Mouse (Mus musculus) MEL (cell line): ENCODE measurements around the gene Faap24. TPM values are rescaled to one million over a fixed set of nuclear protein-coding genes. Genes with fewer than 3 reads are reported as not detected.
A peak's percentile ranks its signal among the peaks of the same experiment; 100 is the strongest.

Experiments
- DNase-seq: peaks from one replicate; pipeline ENCODE4 v3.0.0; 2011; ENCODE audit warnings: low read depth, low spot score
- H3K27ac ChIP-seq: 2 replicates; pipeline ENCODE4 v1.5.1; 2012; ENCODE audit warnings: low read depth, mild to moderate bottlenecking, control low read depth, low read length, moderate library complexity; ENCODE audit not compliant: control insufficient read depth
- H3K27me3 ChIP-seq, 2 experiments: fragments of 150-350 bp in 1 of 2; sonication (generic) in 1 of 2; 2 replicates each; pipeline ENCODE4 v1.6.1; 2012; ENCODE audit warnings: low read length in 2 of 2, mild to moderate bottlenecking in 2 of 2, improper control_type of control experiment in 1 of 2, moderate library complexity in 1 of 2; ENCODE audit not compliant: insufficient read depth in 2 of 2, control insufficient read depth in 1 of 2
- H3K36me3 ChIP-seq, 2 experiments: 2 replicates each; pipeline ENCODE4 v1.6.1; 2012 to 2014; ENCODE audit warnings: low read length in 2 of 2, improper control_type of control experiment in 1 of 2, inconsistent platforms in 1 of 2, mild to moderate bottlenecking in 1 of 2; ENCODE audit not compliant: insufficient read depth in 2 of 2, control insufficient read depth in 1 of 2
- H3K4me1 ChIP-seq, 2 experiments: fragments of 150-350 bp in 1 of 2; sonication (generic) in 1 of 2; 2 replicates each; pipeline ENCODE4 v1.6.1; 2012; ENCODE audit warnings: low read length in 2 of 2, improper control_type of control experiment in 1 of 2, mild to moderate bottlenecking in 1 of 2; ENCODE audit not compliant: insufficient read depth in 2 of 2, control insufficient read depth in 1 of 2
- H3K4me3 ChIP-seq, 2 experiments: fragments of 150-350 bp in 1 of 2; sonication (generic) in 1 of 2; 2 replicates each; pipeline ENCODE4 v1.5.1; 2012; ENCODE audit warnings: low read depth in 2 of 2, low read length in 2 of 2, mild to moderate bottlenecking in 2 of 2, moderate library complexity in 2 of 2, control low read depth in 1 of 2, improper control_type of control experiment in 1 of 2; ENCODE audit not compliant: control insufficient read depth in 1 of 2, insufficient read depth in 1 of 2
- H3K79me2 ChIP-seq: 2 replicates; pipeline ENCODE4 v1.6.1; 2012; ENCODE audit warnings: mild to moderate bottlenecking, low read length, moderate library complexity; ENCODE audit not compliant: control insufficient read depth, poor library complexity, insufficient read depth
- H3K9ac ChIP-seq: 2 replicates; pipeline ENCODE4 v1.6.1; 2012; ENCODE audit warnings: low read depth, mild to moderate bottlenecking, control low read depth, low read length, moderate library complexity; ENCODE audit not compliant: control insufficient read depth, poor library complexity, severe bottlenecking
- H3K9me3 ChIP-seq: fragments of 150-350 bp; sonication (generic); replicated peaks from 2 replicates; pipeline ENCODE4 v1.6.1; 2012; ENCODE audit warnings: mild to moderate bottlenecking, low read length, improper control_type of control experiment, moderate library complexity; ENCODE audit not compliant: insufficient read depth
- BHLHE40 ChIP-seq: IDR thresholded peaks from 2 replicates; pipeline ENCODE4 v1.6.1; 2012; ENCODE audit warnings: low read depth, mild to moderate bottlenecking, inconsistent platforms, low read length, improper control_type of control experiment, borderline replicate concordance
- CHD1 ChIP-seq: IDR thresholded peaks from 2 replicates; pipeline ENCODE4 v1.6.1; 2012; ENCODE audit warnings: low read depth, mild to moderate bottlenecking, inconsistent platforms, low read length, improper control_type of control experiment
- EP300 ChIP-seq, 2 experiments: IDR thresholded peaks; 2 replicates each; pipeline ENCODE4 v1.6.1; 2011; ENCODE audit warnings: improper control_type of control experiment in 2 of 2, low read length in 2 of 2, low read depth in 1 of 2, mild to moderate bottlenecking in 1 of 2
- GABPA ChIP-seq: IDR thresholded peaks from 2 replicates; pipeline ENCODE4 v1.6.1; 2012; ENCODE audit warnings: low read depth, mild to moderate bottlenecking, inconsistent platforms, low read length, improper control_type of control experiment, moderate library complexity
- KAT2A ChIP-seq: conservative IDR thresholded peaks from 2 replicates; pipeline ENCODE4 v1.6.1; 2012; ENCODE audit warnings: low read depth, low read length, improper control_type of control experiment, inconsistent platforms
- MAX ChIP-seq: IDR thresholded peaks from 2 replicates; pipeline ENCODE4 v1.6.1; 2011; ENCODE audit warnings: low read length, improper control_type of control experiment
- MXI1 ChIP-seq: IDR thresholded peaks from 2 replicates; pipeline ENCODE4 v1.6.1; 2011; ENCODE audit warnings: mild to moderate bottlenecking, low read depth, low read length, improper control_type of control experiment
- MYC ChIP-seq: IDR thresholded peaks from 2 replicates; pipeline ENCODE4 v1.6.1; 2011; ENCODE audit warnings: low read depth, mild to moderate bottlenecking, low read length, improper control_type of control experiment, moderate library complexity
- NELFE ChIP-seq: IDR thresholded peaks from 2 replicates; pipeline ENCODE4 v1.6.1; 2011; ENCODE audit warnings: low read depth, low read length, improper control_type of control experiment
- POLR2AphosphoS2 ChIP-seq: IDR thresholded peaks from 2 replicates; pipeline ENCODE4 v1.6.1; 2011; ENCODE audit warnings: low read length, improper control_type of control experiment
- RAD21 ChIP-seq: IDR thresholded peaks from 2 replicates; pipeline ENCODE4 v1.6.1; 2011; ENCODE audit warnings: mild to moderate bottlenecking, low read depth, low read length, improper control_type of control experiment
- RCOR1 ChIP-seq: IDR thresholded peaks from 2 replicates; pipeline ENCODE4 v1.6.1; 2012; ENCODE audit warnings: low read depth, mild to moderate bottlenecking, inconsistent platforms, low read length, improper control_type of control experiment
- SIN3A ChIP-seq: IDR thresholded peaks from 2 replicates; pipeline ENCODE4 v1.6.1; 2012; ENCODE audit warnings: low read length, improper control_type of control experiment, inconsistent platforms
- TAL1 ChIP-seq: IDR thresholded peaks from 2 replicates; pipeline ENCODE4 v1.6.1; 2012; ENCODE audit warnings: mild to moderate bottlenecking, inconsistent platforms, low read length, moderate library complexity, mixed read lengths
- TCF12 ChIP-seq: IDR thresholded peaks from 2 replicates; pipeline ENCODE4 v1.6.1; 2014; ENCODE audit warnings: low read depth, mild to moderate bottlenecking, inconsistent platforms, low read length, improper control_type of control experiment, moderate library complexity
- UBTF ChIP-seq: IDR thresholded peaks from 2 replicates; pipeline ENCODE4 v1.6.1; 2012; ENCODE audit warnings: low read depth, mild to moderate bottlenecking, inconsistent platforms, low read length, improper control_type of control experiment, moderate library complexity, borderline replicate concordance; ENCODE audit not compliant: insufficient read depth
- USF1 ChIP-seq: IDR thresholded peaks from 2 replicates; pipeline ENCODE4 v1.6.1; 2014; ENCODE audit warnings: low read depth, mild to moderate bottlenecking, inconsistent platforms, low read length, improper control_type of control experiment, moderate library complexity
- ZKSCAN1 ChIP-seq: IDR thresholded peaks from 2 replicates; pipeline ENCODE4 v1.6.1; 2012; ENCODE audit warnings: low read depth, mild to moderate bottlenecking, inconsistent platforms, low read length, improper control_type of control experiment, moderate library complexity
- ZMIZ1 ChIP-seq: IDR thresholded peaks from 2 replicates; pipeline ENCODE4 v1.6.1; 2012; ENCODE audit warnings: low read depth, mild to moderate bottlenecking, inconsistent platforms, low read length, improper control_type of control experiment, moderate library complexity
- ZNF384 ChIP-seq: IDR thresholded peaks from 2 replicates; pipeline ENCODE4 v1.6.1; 2012; ENCODE audit warnings: low read depth, mild to moderate bottlenecking, inconsistent platforms, low read length, improper control_type of control experiment
- polyA plus RNA-seq, 2 experiments: library from polyadenylated mRNA; stranded (reverse) in 1 of 2; unstranded in 1 of 2; fragments of >175 nt in 1 of 2; fragments of >200 nt in 1 of 2; gene quantifications; 2 replicates each; pipeline versions ENCODE4 v1.2.1 to v1.2.4; 2012; ENCODE audit warnings: low replicate concordance in 2 of 2, low read depth in 1 of 2; ENCODE audit not compliant: insufficient read length in 2 of 2, insufficient read depth in 1 of 2, missing spikeins in 1 of 2
- total RNA-seq: library from RNA; depleted of rRNA; stranded (reverse); fragments of 300-350 nt; gene quantifications from 2 replicates; pipeline ENCODE4 v1.2.3, GENCODE M21; 2012; rRNA removed

Gene Faap24
- total and polyA plus RNA-seq, 3 experiments = 15.3 to 26.7 TPM; not detected in 1

DNA sequence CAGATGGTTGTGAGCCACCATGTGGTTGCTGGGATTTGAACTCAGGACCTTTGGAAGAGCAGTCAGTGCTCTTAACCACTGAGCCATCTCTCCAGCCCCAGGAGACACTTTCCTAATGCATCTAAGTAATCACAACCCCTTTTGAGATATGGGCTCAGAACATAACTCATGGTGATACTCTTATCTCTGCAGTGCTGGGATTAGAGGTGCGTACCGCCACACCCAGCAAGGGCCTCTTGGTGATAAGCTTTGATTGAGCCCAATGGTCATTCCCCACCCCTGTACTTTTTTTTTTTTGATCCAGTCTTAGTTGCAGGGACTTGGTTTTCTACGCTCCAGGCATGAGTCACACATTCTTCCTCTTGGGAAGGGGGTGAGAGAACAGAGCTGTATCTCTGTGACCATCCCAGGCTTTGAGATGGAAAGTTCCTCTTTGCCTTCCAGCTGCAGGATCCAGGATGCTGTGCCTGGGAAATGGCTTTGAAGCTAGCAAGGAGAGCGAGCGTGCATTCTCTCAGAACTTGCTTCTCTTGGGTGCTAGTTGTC, 51.8 kb downstream of the Faap24 start:
- no peaks in the 10 kb centered on the region for H3K4me1 ChIP-seq
- no peaks in the 10 kb centered on the region for H3K79me2 ChIP-seq
- no peak overlapping the region for H3K4me3 ChIP-seq
- no peak for DNase-seq
- H3K9me3 ChIP-seq = no peaks in the 10 kb centered on the region
- H3K36me3 ChIP-seq = no peaks in the 10 kb centered on the region
- H3K27ac ChIP-seq = no peak overlapping the region
- H3K9ac ChIP-seq = no peak overlapping the region
- TF ChIP-seq MAX (no peak), RCOR1 (peak; percentile 67; the same call in 1 of the 2 replicates), MYC (no peak)
- no peaks in the 10 kb centered on the region for H3K27me3 ChIP-seq

DNA sequence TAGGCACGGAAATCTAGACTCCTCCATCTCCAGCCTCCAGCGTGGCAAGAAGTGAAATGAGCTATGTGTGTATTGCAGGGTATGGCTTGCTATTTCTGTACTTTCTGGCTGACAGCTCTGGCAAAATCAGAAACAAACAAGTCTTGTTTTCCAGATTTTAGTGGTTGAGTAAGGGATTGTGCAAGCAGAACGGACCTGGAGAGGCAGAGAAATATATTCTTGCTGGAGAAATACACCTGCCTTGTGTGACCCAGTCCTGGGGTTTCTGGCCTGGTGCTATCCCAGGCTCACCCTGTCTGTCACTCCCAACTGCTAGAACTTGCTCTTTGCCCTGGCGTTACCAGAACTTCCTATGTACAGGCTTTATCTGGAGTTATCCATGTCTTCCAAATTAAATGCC, 54.1 kb downstream of the Faap24 start:
- H3K27ac ChIP-seq = no peak overlapping the region
- H3K9ac ChIP-seq = no peak overlapping the region
- H3K9me3 ChIP-seq = no peaks in the 10 kb centered on the region
- no peak overlapping the region for H3K4me3 ChIP-seq
- H3K27me3 ChIP-seq = no peaks in the 10 kb centered on the region
- H3K36me3 ChIP-seq = no peaks in the 10 kb centered on the region
- DNase-seq = no peak
- TF ChIP-seq TAL1 = no peak
- TF ChIP-seq EP300 (IDR thresholded peaks at IDR 0.05; ENCODE audit: low read depth in 1 of 2, low read length in 2 of 2) = no peak
- TF ChIP-seq MYC = no peak
- TF ChIP-seq KAT2A = no peak
- TF ChIP-seq SIN3A = no peak
- no peak for TF ChIP-seq ZMIZ1
- no peak for TF ChIP-seq ZNF384
- no peak for TF ChIP-seq BHLHE40
- TF ChIP-seq POLR2AphosphoS2 = no peak
- no peak for TF ChIP-seq GABPA
- no peak for TF ChIP-seq MXI1
- no peak for TF ChIP-seq USF1
- no peak for TF ChIP-seq CHD1
- no peak for TF ChIP-seq UBTF
- no peak for TF ChIP-seq RAD21
- no peak for TF ChIP-seq TCF12
- no peak for TF ChIP-seq ZKSCAN1
- no peak for TF ChIP-seq NELFE
- no peaks in the 10 kb centered on the region for H3K79me2 ChIP-seq
- no peaks in the 10 kb centered on the region for H3K4me1 ChIP-seq

Other genes starting within 250 kb of the Faap24 start
- not detected in 2 replicates for gene Slc7a10, start 210.5 kb downstream of the Faap24 start, total RNA-seq
- gene Slc7a10, start 210.5 kb downstream of the Faap24 start, polyA plus RNA-seq = not detected
- gene Lrp3, start 181.3 kb downstream of the Faap24 start, total RNA-seq = not detected in 2 replicates
- gene Lrp3, start 181.3 kb downstream of the Faap24 start, polyA plus RNA-seq = not detected
- 7.9 and 8.5 TPM in 2 replicates for gene Gpatch1, start 78.4 kb downstream of the Faap24 start, total RNA-seq
- 10 to 100 TPM in 1 of 2 experiments, not detected in 1; 13.4 TPM for gene Gpatch1, start 78.4 kb downstream of the Faap24 start, polyA plus RNA-seq
- gene Rhpn2, start 62.7 kb downstream of the Faap24 start, total RNA-seq = 0.46 and 0.58 TPM in 2 replicates
- 1 to 10 TPM in 1 of 2 experiments, not detected in 1; 1.2 TPM for gene Rhpn2, start 62.7 kb downstream of the Faap24 start, polyA plus RNA-seq
- gene Cep89, start 199 bp upstream of the Faap24 start, total RNA-seq = 13.1 and 15.8 TPM in 2 replicates
- 10 to 100 TPM in 1 of 2 experiments, not detected in 1; 44.5 TPM for gene Cep89, start 199 bp upstream of the Faap24 start, polyA plus RNA-seq
- not detected in 2 replicates for gene Slc7a9, start 52.0 kb upstream of the Faap24 start, total RNA-seq
- not detected for gene Slc7a9, start 52.0 kb upstream of the Faap24 start, polyA plus RNA-seq
- gene Tdrd12, start 140.9 kb upstream of the Faap24 start, total RNA-seq = 0.26 and 0.50 TPM in 2 replicates
- gene Tdrd12, start 140.9 kb upstream of the Faap24 start, polyA plus RNA-seq = under 1 TPM in 1 of 2 experiments, not detected in 1; 0.25 TPM
- 83.2 and 89.1 TPM in 2 replicates for gene Nudt19, start 159.5 kb upstream of the Faap24 start, total RNA-seq
- 100 to 1,000 TPM in 1 of 2 experiments, 10 to 100 TPM in 1; 67.6 to 631 TPM for gene Nudt19, start 159.5 kb upstream of the Faap24 start, polyA plus RNA-seq
- gene Rgs9bp, start 188.7 kb upstream of the Faap24 start, total RNA-seq = 0.10 and 0.12 TPM in 2 replicates
- under 1 TPM in 1 of 2 experiments, not detected in 1; 0.43 TPM for gene Rgs9bp, start 188.7 kb upstream of the Faap24 start, polyA plus RNA-seq
- gene Ankrd27, start 189.4 kb upstream of the Faap24 start, total RNA-seq = 74.2 and 74.9 TPM in 2 replicates
- gene Ankrd27, start 189.4 kb upstream of the Faap24 start, polyA plus RNA-seq = 100 to 1,000 TPM in 1 of 2 experiments, 10 to 100 TPM in 1; 49.0 to 103 TPM